Mouse (Mus musculus): ENCODE data around the gene Fcer1g.

DNA sequence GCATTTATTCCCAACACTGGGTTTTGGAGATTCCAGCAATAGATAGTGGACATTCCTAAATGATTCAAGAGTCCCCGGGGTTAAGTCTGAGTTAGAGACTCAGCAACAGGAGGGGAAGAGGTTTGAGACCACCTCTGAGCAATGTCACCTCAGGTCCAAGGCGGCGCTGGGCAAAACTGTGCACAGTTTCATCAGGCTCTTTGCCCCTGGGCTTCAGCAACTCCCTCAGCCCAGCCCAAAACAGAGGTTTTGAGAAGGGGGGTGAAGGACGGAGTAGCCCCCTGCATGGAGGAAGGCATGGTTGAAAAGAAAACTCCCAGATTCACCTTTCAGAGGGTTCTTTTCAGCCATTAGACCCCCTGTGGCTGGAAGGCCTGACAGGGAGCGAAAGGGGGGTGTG, 45.6 kb upstream of the Fcer1g start:
- TF ChIP-seq CTCF (IDR thresholded peaks at IDR 0.05): no peak
- no peak for TF ChIP-seq POLR2A (IDR thresholded peaks at IDR 0.05; ENCODE audit: insufficient read depth, low read depth, low read length)
- no peak for TF ChIP-seq EP300 (IDR thresholded peaks at IDR 0.05; ENCODE audit: insufficient read depth, low read depth, low read length)

Measured in heart, adult 2 months (tissue).